Mouse (Mus musculus) midbrain, embryonic 13.5 days (tissue): ENCODE results near the gene 1700025G04Rik. TPM values are rescaled to one million over a fixed set of nuclear protein-coding genes. Genes with fewer than 3 reads are reported as not detected.

Experiments
- ATAC-seq: fragments of 200-750 bp; cut with Nextera tagmentation; 2 replicates; pipeline ENCODE4 v1.8.0; 2017; ENCODE audit warnings: mild to moderate bottlenecking, moderate TSS enrichment, moderate library complexity
- H3K27ac ChIP-seq: fragments of 300-500 bp; sonication (generic); 2 replicates; pipeline ENCODE4 v1.5.1; 2015; ENCODE audit warnings: inconsistent platforms, mild to moderate bottlenecking, moderate library complexity
- H3K27me3 ChIP-seq: fragments of 300-500 bp; sonication (generic); 2 replicates; pipeline ENCODE4 v1.6.1; 2015; ENCODE audit warnings: mild to moderate bottlenecking, inconsistent platforms
- H3K36me3 ChIP-seq: fragments of 300-500 bp; sonication (generic); 2 replicates; pipeline ENCODE4 v1.6.1; 2015; ENCODE audit warnings: mild to moderate bottlenecking, inconsistent platforms
- H3K4me1 ChIP-seq: fragments of 300-500 bp; sonication (generic); replicated peaks from 2 replicates; pipeline ENCODE4 v1.6.1; 2015; ENCODE audit warnings: inconsistent platforms
- H3K4me2 ChIP-seq: fragments of 300-500 bp; sonication (generic); replicated peaks from 2 replicates; pipeline ENCODE4 v1.6.1; 2015; ENCODE audit warnings: moderate library complexity, mild to moderate bottlenecking, inconsistent platforms
- H3K4me3 ChIP-seq: fragments of 300-500 bp; sonication (generic); replicated peaks from 2 replicates; pipeline ENCODE4 v1.5.1; 2015; ENCODE audit warnings: mild to moderate bottlenecking, inconsistent platforms
- H3K9ac ChIP-seq: fragments of 300-500 bp; sonication (generic); replicated peaks from 2 replicates; pipeline ENCODE4 v1.6.1; 2015; ENCODE audit warnings: mild to moderate bottlenecking, inconsistent platforms
- H3K9me3 ChIP-seq: fragments of 300-500 bp; sonication (generic); 2 replicates; pipeline ENCODE4 v1.6.1; 2016; ENCODE audit warnings: mild to moderate bottlenecking, inconsistent platforms
- WGBS: fragments of 180-500 bp; shearing (Covaris S2); methylation state at CpG from one replicate; pipeline ENCODE4 v1.1.7; 2015; 5-methylcytosine and 5-hydroxymethylcytosine counted together
- polyA plus RNA-seq: library from polyadenylated mRNA; unstranded; fragments of >200 nt; fragmentation: Nextera tagmentation; extraction: Ambion mirVana; gene quantifications from 2 replicates; pipeline ENCODE4 v1.2.1, GENCODE M21; 2015

The 1700025G04Rik gene
- polyA plus RNA-seq, 1 experiment from 2014 or later = 37.6 TPM

DNA sequence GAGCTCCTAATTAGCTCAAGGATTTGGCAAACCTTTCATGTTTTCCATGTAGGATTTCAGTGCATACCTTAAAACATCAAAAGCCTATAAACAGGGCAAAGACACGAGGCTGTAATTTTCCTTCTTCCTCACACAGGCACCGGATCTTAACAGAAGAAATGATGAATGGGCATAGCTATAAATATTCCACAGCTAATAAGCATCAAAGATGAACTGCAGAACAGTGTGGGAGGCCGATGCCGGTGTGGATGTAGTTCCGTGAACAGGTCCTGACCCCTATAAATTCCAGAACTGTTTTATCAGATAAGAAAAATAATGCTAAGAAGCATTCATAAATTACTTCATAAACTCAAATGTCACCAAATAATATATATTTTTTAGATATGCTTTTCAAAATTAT, 42.5 kb downstream of the 1700025G04Rik start:
- no peak for ATAC-seq
- Histone ChIP-seq H3K9me3 (no peaks in the 10 kb centered on the region), H3K4me1 (peaks cover 27% of the 10 kb centered on the region), H3K36me3 (no peaks in the 10 kb centered on the region), H3K4me2 (no peak overlapping the region), H3K27ac (no peak overlapping the region), H3K4me3 (no peak overlapping the region), H3K27me3 (no peaks in the 10 kb centered on the region), H3K9ac (no peak overlapping the region)
- 66% methylated on average over 5 of the region's 5 CpGs for WGBS

GRCm38 (mm10) chr1:152043453-152043852, 46.5 kb downstream of the 1700025G04Rik start:
- Histone ChIP-seq H3K36me3 (no peaks in the 10 kb centered on the region), H3K4me2 (no peak overlapping the region), H3K9me3 (no peaks in the 10 kb centered on the region), H3K4me1 (peaks cover 47% of the 10 kb centered on the region), H3K27ac (no peak overlapping the region), H3K4me3 (no peak overlapping the region), H3K9ac (no peak overlapping the region), H3K27me3 (no peaks in the 10 kb centered on the region)
- 95% methylated on average over 2 of the region's 2 CpGs for WGBS
- no peak for ATAC-seq

DNA sequence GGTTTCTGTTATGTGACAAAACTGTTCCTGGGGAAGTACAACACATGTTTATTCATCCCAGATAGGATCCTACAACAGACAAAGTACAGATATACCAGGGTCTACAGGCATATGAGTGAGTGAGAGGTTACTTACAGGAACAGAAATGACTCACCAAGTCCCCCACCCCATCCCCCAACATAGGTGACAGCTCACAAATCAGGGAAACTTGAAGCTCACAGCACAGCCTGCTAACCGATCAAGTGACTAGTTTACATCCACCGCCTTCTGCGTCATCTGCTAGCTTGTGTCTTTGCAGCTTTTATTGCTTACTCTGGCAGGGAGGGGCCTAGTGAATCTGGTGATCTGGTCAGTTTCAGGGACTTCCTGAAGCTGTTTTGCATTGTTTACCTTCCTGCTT, 47.5 kb downstream of the 1700025G04Rik start:
- Histone ChIP-seq H3K27me3 (no peaks in the 10 kb centered on the region), H3K4me2 (no peak overlapping the region), H3K27ac (no peak overlapping the region), H3K9me3 (no peaks in the 10 kb centered on the region), H3K4me3 (no peak overlapping the region), H3K9ac (no peak overlapping the region), H3K4me1 (peaks cover 56% of the 10 kb centered on the region), H3K36me3 (no peaks in the 10 kb centered on the region)
- WGBS = 92% methylated on average over 3 of the region's 3 CpGs
- ATAC-seq = no peak

- H3K36me3 ChIP-seq = no peaks in the 10 kb centered on the region
- H3K27ac ChIP-seq = no peak overlapping the region
- WGBS = 95% methylated on average over 4 of the region's 4 CpGs
- no peaks in the 10 kb centered on the region for H3K27me3 ChIP-seq
- H3K4me3 ChIP-seq = no peak overlapping the region
- no peaks in the 10 kb centered on the region for H3K9me3 ChIP-seq
- H3K9ac ChIP-seq = no peak overlapping the region
- ATAC-seq = no peak
- peaks cover 58% of the 10 kb centered on the region for H3K4me1 ChIP-seq
- H3K4me2 ChIP-seq = no peak overlapping the region
These were observed 48.9 kb downstream of the 1700025G04Rik start for GRCm38 (mm10) chr1:152041005-152041404.

DNA sequence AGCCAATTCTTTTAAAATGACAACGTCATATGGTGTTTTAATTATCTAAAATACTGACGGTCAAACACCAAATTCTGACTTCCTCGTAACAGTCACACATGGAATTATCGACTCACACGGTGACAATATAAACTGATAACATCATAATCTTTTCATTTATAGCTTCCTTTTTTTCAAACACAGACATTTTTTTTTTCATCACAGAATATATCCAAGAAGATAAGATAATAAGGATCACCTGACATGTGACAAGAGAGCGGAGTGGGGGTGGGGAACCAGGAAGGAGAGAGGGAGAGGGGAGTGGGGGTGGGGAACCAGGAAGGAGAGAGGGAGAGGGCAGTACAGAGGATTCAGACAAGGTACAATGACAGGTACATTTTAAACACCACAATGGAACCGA, 49.9 kb downstream of the 1700025G04Rik start:
- no peak overlapping the region for H3K27ac ChIP-seq
- no peak for ATAC-seq
- WGBS = 78% methylated on average over 7 of the region's 7 CpGs

DNA sequence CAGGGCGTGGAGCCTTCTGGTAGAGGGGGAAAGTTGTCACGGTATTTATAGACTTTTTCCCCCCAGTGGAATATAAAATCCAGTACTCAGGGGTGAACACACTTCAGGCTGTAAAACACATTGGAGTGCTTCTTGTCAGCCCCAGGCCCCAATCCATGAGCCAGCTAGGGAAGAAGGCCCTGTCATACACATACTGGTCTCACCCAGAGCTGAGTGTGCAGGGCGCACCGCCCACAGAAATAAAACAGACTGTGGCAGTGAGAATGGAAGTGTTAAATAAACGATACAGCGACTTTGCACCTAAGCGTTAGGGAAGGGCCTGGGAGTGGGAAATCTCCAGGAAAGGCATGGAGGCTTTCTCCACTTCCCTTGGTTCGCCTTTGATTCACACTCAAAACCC, 50.3 kb downstream of the 1700025G04Rik start:
- H3K4me1 ChIP-seq = peaks cover 68% of the 10 kb centered on the region
- no peak overlapping the region for H3K4me2 ChIP-seq
- 88% methylated on average over 8 of the region's 8 CpGs for WGBS
- no peak overlapping the region for H3K4me3 ChIP-seq
- H3K9me3 ChIP-seq = no peaks in the 10 kb centered on the region
- no peaks in the 10 kb centered on the region for H3K36me3 ChIP-seq
- H3K27ac ChIP-seq = no peak overlapping the region
- no peak overlapping the region for H3K9ac ChIP-seq
- no peaks in the 10 kb centered on the region for H3K27me3 ChIP-seq
- no peak for ATAC-seq

More for the DNA sequence above, 49.9 kb downstream of the 1700025G04Rik start:
- Histone ChIP-seq H3K9ac (no peak overlapping the region), H3K4me2 (no peak overlapping the region), H3K27me3 (no peaks in the 10 kb centered on the region), H3K9me3 (no peaks in the 10 kb centered on the region), H3K4me3 (no peak overlapping the region), H3K36me3 (no peaks in the 10 kb centered on the region), H3K4me1 (peaks cover 65% of the 10 kb centered on the region)

GRCm38 (mm10) chr1:152038086-152038485, 51.8 kb downstream of the 1700025G04Rik start:
- Histone ChIP-seq H3K9ac (no peak overlapping the region), H3K4me3 (no peak overlapping the region), H3K9me3 (no peaks in the 10 kb centered on the region), H3K36me3 (no peaks in the 10 kb centered on the region), H3K4me1 (peaks cover 66% of the 10 kb centered on the region), H3K27me3 (no peaks in the 10 kb centered on the region), H3K4me2 (no peak overlapping the region), H3K27ac (0 out of 2 replicates have a peak overlapping the region, but pooled peaks have one; percentile 10)
- 0 out of 2 replicates have a peak, but pooled peaks have one; percentile 43 for ATAC-seq
- WGBS = 61% methylated on average over 9 of the region's 9 CpGs

- H3K9me3 ChIP-seq = no peaks in the 10 kb centered on the region
- H3K4me2 ChIP-seq = no peak overlapping the region
- 65% methylated on average over 4 of the region's 4 CpGs for WGBS
- H3K4me1 ChIP-seq = peaks cover 66% of the 10 kb centered on the region
- ATAC-seq = no peak
- H3K27me3 ChIP-seq = no peaks in the 10 kb centered on the region
- H3K27ac ChIP-seq = no peak overlapping the region
- H3K36me3 ChIP-seq = no peaks in the 10 kb centered on the region
- no peak overlapping the region for H3K4me3 ChIP-seq
- H3K9ac ChIP-seq = no peak overlapping the region
These were observed 52.3 kb downstream of the 1700025G04Rik start for GRCm38 (mm10) chr1:152037589-152037988.

- H3K36me3 ChIP-seq = no peaks in the 10 kb centered on the region
- WGBS = 53% methylated on average over 7 of the region's 7 CpGs
- no peaks in the 10 kb centered on the region for H3K27me3 ChIP-seq
- H3K27ac ChIP-seq = no peak overlapping the region
- H3K4me2 ChIP-seq = no peak overlapping the region
- no peak for ATAC-seq
- H3K4me3 ChIP-seq = no peak overlapping the region
- no peak overlapping the region for H3K9ac ChIP-seq
- H3K4me1 ChIP-seq = peaks cover 55% of the 10 kb centered on the region
- H3K9me3 ChIP-seq = no peaks in the 10 kb centered on the region
These were observed 55.2 kb downstream of the 1700025G04Rik start for GRCm38 (mm10) chr1:152034766-152035165.

DNA sequence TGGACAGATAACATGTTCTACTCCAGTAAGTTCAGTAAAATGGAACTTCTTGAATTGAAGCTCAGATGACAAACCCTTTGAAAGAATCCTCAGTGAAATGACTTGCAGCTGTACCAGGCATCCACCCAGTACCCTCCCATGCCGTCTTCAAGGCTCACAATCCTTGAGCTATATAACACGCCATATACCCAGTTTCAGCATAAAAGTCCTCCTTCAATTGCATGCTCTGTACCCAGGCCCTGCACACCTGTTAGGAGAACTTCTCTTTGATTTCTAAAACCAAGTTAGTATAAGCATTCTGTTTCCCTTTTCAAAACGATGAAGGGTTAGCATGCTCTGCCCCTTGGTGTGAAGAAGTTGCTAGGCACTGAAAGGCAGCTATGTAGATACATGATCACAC, 56.2 kb downstream of the 1700025G04Rik start:
- no peak overlapping the region for H3K27ac ChIP-seq
- 67% methylated on average over 3 of the region's 3 CpGs for WGBS
- peaks cover 52% of the 10 kb centered on the region for H3K4me1 ChIP-seq

GRCm38 (mm10) chr1:152032144-152032543, 57.8 kb downstream of the 1700025G04Rik start:
- Histone ChIP-seq H3K9ac (no peak overlapping the region), H3K4me2 (no peak overlapping the region), H3K4me3 (no peak overlapping the region), H3K27ac (no peak overlapping the region), H3K36me3 (no peaks in the 10 kb centered on the region), H3K4me1 (peaks cover 36% of the 10 kb centered on the region), H3K9me3 (no peaks in the 10 kb centered on the region), H3K27me3 (no peaks in the 10 kb centered on the region)
- WGBS = 95% methylated on average over 5 of the region's 5 CpGs
- no peak for ATAC-seq

More for the DNA sequence above, 56.2 kb downstream of the 1700025G04Rik start:
- Histone ChIP-seq H3K4me2 (no peak overlapping the region), H3K27me3 (no peaks in the 10 kb centered on the region), H3K4me3 (no peak overlapping the region), H3K9me3 (no peaks in the 10 kb centered on the region), H3K9ac (no peak overlapping the region), H3K36me3 (no peaks in the 10 kb centered on the region)
- no peak for ATAC-seq

DNA sequence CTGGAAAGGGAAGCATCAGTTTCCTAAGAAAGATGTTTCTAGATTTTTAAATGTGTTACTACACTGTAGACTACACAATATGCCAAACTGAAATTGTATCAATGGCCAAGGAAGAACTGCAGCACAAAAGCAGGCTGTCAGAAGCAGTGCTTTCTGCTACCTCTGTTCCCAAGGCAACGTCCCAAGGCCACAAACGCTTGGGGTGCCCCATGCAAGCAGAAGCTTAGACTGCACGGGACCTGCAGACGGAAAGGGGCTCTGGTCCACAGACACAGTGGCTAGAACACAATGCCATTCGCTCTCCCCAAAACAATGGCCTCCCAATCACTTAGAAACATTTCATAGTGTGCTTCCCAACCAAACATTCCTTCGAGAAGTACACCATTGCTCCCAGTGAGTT, 59.4 kb downstream of the 1700025G04Rik start:
- WGBS = 11% methylated on average over 6 of the region's 6 CpGs
- Histone ChIP-seq H3K27me3 (no peaks in the 10 kb centered on the region), H3K4me3 (no peak overlapping the region), H3K9me3 (0 out of 2 replicates have a peak, but pooled peaks cover under 1% of the 10 kb centered on the region), H3K9ac (no peak overlapping the region), H3K27ac (peak overlapping the region; percentile 60), H3K36me3 (no peaks in the 10 kb centered on the region), H3K4me2 (no peak overlapping the region), H3K4me1 (peaks cover 23% of the 10 kb centered on the region)
- peak; percentile 90 for ATAC-seq

DNA sequence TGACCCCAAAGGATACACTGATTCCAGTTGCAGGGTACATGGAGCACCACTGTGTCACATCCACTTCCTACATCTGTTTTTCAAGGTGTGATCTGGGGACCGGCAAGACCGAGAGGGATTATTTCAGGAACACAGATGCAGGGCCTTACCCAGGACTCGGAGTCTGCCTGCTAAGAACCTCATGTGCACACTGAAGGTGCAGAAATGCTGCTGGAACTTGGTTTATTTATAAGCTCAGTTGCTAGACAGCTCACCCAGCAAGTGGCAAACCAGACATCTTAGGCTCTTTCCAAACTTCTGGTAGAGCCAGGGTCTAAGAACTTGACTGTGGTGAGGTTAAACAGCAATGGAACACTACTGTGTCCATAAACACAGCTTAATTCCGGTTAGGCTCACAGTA, 61.2 kb downstream of the 1700025G04Rik start:
- H3K9ac ChIP-seq = no peak overlapping the region
- WGBS = 86% methylated on average over 4 of the region's 4 CpGs
- H3K4me2 ChIP-seq = no peak overlapping the region
- H3K4me3 ChIP-seq = no peak overlapping the region
- peaks cover 14% of the 10 kb centered on the region for H3K4me1 ChIP-seq
- H3K27ac ChIP-seq = no peak overlapping the region
- ATAC-seq = no peak
- H3K9me3 ChIP-seq = 0 out of 2 replicates have a peak, but pooled peaks cover 3% of the 10 kb centered on the region
- H3K27me3 ChIP-seq = no peaks in the 10 kb centered on the region
- H3K36me3 ChIP-seq = no peaks in the 10 kb centered on the region; the same call in 1 of the 2 replicates
